Mouse (Mus musculus) forebrain, embryonic 13.5 days (tissue): ENCODE measurements at regions not wholly inside any gene's neighbourhood (a gene's known extent, or its start where the extent isn't known, plus 50 kb on each side); places are given as distances from the start of the nearest gene placed in this dataset.

ENCODE experiments used
- ATAC-seq: fragments of 200-750 bp; cut with Nextera tagmentation; 2 replicates; pipeline ENCODE4 v1.8.0; 2017
- H3K27ac ChIP-seq: fragments of 300-500 bp; sonication (generic); 2 replicates; pipeline ENCODE4 v1.5.1; 2015; ENCODE audit warnings: inconsistent platforms, mild to moderate bottlenecking, moderate library complexity
- H3K27me3 ChIP-seq: fragments of 300-500 bp; sonication (generic); 2 replicates; pipeline ENCODE4 v1.6.1; 2015; ENCODE audit warnings: mild to moderate bottlenecking, inconsistent platforms
- H3K36me3 ChIP-seq: fragments of 300-500 bp; sonication (generic); 2 replicates; pipeline ENCODE4 v1.6.1; 2015; ENCODE audit warnings: mild to moderate bottlenecking, inconsistent platforms; ENCODE audit not compliant: poor library complexity, severe bottlenecking
- H3K4me1 ChIP-seq: fragments of 300-500 bp; sonication (generic); 2 replicates; pipeline ENCODE4 v1.6.1; 2015; ENCODE audit warnings: inconsistent platforms
- H3K4me2 ChIP-seq: fragments of 300-500 bp; sonication (generic); 2 replicates; pipeline ENCODE4 v1.6.1; 2015; ENCODE audit warnings: inconsistent platforms, mild to moderate bottlenecking, moderate library complexity
- H3K4me3 ChIP-seq: fragments of 300-500 bp; sonication (generic); 2 replicates; pipeline ENCODE4 v1.5.1; 2015; ENCODE audit warnings: mild to moderate bottlenecking, inconsistent platforms
- H3K9ac ChIP-seq: fragments of 300-500 bp; sonication (generic); 2 replicates; pipeline ENCODE4 v1.6.1; 2015; ENCODE audit warnings: mild to moderate bottlenecking, inconsistent platforms
- H3K9me3 ChIP-seq: fragments of 300-500 bp; sonication (generic); replicated peaks from 2 replicates; pipeline ENCODE4 v1.6.1; 2016; ENCODE audit warnings: inconsistent platforms
- WGBS: fragments of 180-500 bp; shearing (Covaris S2); methylation state at CpG from one replicate; pipeline ENCODE4 v1.1.7; 2015; 5-methylcytosine and 5-hydroxymethylcytosine counted together

- Histone ChIP-seq H3K9me3 (no peaks in the 10 kb centered on the region), H3K36me3 (no peaks in the 10 kb centered on the region), H3K9ac (no peak overlapping the region), H3K4me3 (no peak overlapping the region), H3K4me1 (no peaks in the 10 kb centered on the region), H3K27ac (no peak overlapping the region), H3K27me3 (no peaks in the 10 kb centered on the region), H3K4me2 (no peak overlapping the region)
- WGBS: 85% methylated on average over 5 of the region's 5 CpGs
- ATAC-seq: no peak
Measured at GRCm38 (mm10) chr16:39650616-39651015, 333.5 kb upstream of the Lsamp start.

GRCm38 (mm10) chr16:39667905-39668304, 316.3 kb upstream of the Lsamp start:
- Histone ChIP-seq H3K9ac (no peak overlapping the region), H3K4me3 (no peak overlapping the region), H3K36me3 (no peaks in the 10 kb centered on the region), H3K4me1 (no peaks in the 10 kb centered on the region), H3K27me3 (no peaks in the 10 kb centered on the region), H3K27ac (no peak overlapping the region), H3K4me2 (no peak overlapping the region), H3K9me3 (no peaks in the 10 kb centered on the region)
- WGBS: 67% methylated on average over 1 of the region's 1 CpGs
- ATAC-seq: no peak

GRCm38 (mm10) chr16:39672096-39672985, 311.8 kb upstream of the Lsamp start:
- 68% methylated on average over 5 of the region's 5 CpGs for WGBS
- Histone ChIP-seq H3K4me3 (no peak overlapping the region), H3K4me1 (no peaks in the 10 kb centered on the region), H3K9me3 (no peaks in the 10 kb centered on the region), H3K9ac (no peak overlapping the region), H3K36me3 (no peaks in the 10 kb centered on the region), H3K27ac (no peak overlapping the region), H3K4me2 (no peak overlapping the region), H3K27me3 (no peaks in the 10 kb centered on the region)
- ATAC-seq: no peak

GRCm38 (mm10) chr16:39675775-39676174, 308.4 kb upstream of the Lsamp start:
- no peaks in the 10 kb centered on the region for H3K36me3 ChIP-seq
- no peak overlapping the region for H3K27ac ChIP-seq
- H3K9ac ChIP-seq: no peak overlapping the region
- H3K27me3 ChIP-seq: no peaks in the 10 kb centered on the region
- no peak overlapping the region for H3K4me2 ChIP-seq
- no peaks in the 10 kb centered on the region for H3K9me3 ChIP-seq
- peak; percentile 81; the same call in 1 of the 2 replicates for ATAC-seq
- WGBS: 69% methylated on average over 3 of the region's 3 CpGs
- no peaks in the 10 kb centered on the region for H3K4me1 ChIP-seq
- H3K4me3 ChIP-seq: no peak overlapping the region

GRCm38 (mm10) chr16:39678285-39678684, 305.9 kb upstream of the Lsamp start:
- no peak overlapping the region for H3K4me3 ChIP-seq
- no peak overlapping the region for H3K27ac ChIP-seq
- H3K36me3 ChIP-seq: no peaks in the 10 kb centered on the region
- H3K9me3 ChIP-seq: no peaks in the 10 kb centered on the region
- H3K9ac ChIP-seq: no peak overlapping the region
- no peaks in the 10 kb centered on the region for H3K4me1 ChIP-seq
- H3K27me3 ChIP-seq: no peaks in the 10 kb centered on the region
- WGBS: 88% methylated on average over 4 of the region's 4 CpGs
- no peak overlapping the region for H3K4me2 ChIP-seq
- ATAC-seq: no peak

GRCm38 (mm10) chr16:39693061-39693460, 291.1 kb upstream of the Lsamp start:
- Histone ChIP-seq H3K4me1 (0 out of 2 replicates have a peak, but pooled peaks cover 6% of the 10 kb centered on the region), H3K9ac (no peak overlapping the region), H3K27me3 (no peaks in the 10 kb centered on the region), H3K36me3 (no peaks in the 10 kb centered on the region), H3K9me3 (no peaks in the 10 kb centered on the region), H3K4me3 (no peak overlapping the region), H3K27ac (no peak overlapping the region), H3K4me2 (no peak overlapping the region)
- ATAC-seq: no peak
- 79% methylated on average over 2 of the region's 2 CpGs for WGBS

GRCm38 (mm10) chr16:39695855-39696254, 288.3 kb upstream of the Lsamp start:
- Histone ChIP-seq H3K9ac (no peak overlapping the region), H3K4me3 (no peak overlapping the region), H3K27me3 (no peaks in the 10 kb centered on the region), H3K4me2 (no peak overlapping the region), H3K27ac (no peak overlapping the region), H3K36me3 (no peaks in the 10 kb centered on the region), H3K9me3 (no peaks in the 10 kb centered on the region), H3K4me1 (0 out of 2 replicates have a peak, but pooled peaks cover 6% of the 10 kb centered on the region)
- WGBS: 89% methylated on average over 1 of the region's 1 CpGs
- ATAC-seq: no peak

GRCm38 (mm10) chr16:39699201-39699600, 285.0 kb upstream of the Lsamp start:
- Histone ChIP-seq H3K4me3 (no peak overlapping the region), H3K9me3 (no peaks in the 10 kb centered on the region), H3K4me1 (0 out of 2 replicates have a peak, but pooled peaks cover 6% of the 10 kb centered on the region), H3K36me3 (no peaks in the 10 kb centered on the region), H3K27me3 (no peaks in the 10 kb centered on the region), H3K9ac (no peak overlapping the region), H3K4me2 (no peak overlapping the region), H3K27ac (no peak overlapping the region)
- 84% methylated on average over 1 of the region's 1 CpGs for WGBS
- no peak for ATAC-seq

- H3K4me3 ChIP-seq: no peak overlapping the region
- H3K27me3 ChIP-seq: no peaks in the 10 kb centered on the region
- H3K27ac ChIP-seq: no peak overlapping the region
- H3K36me3 ChIP-seq: no peaks in the 10 kb centered on the region
- 77% methylated on average over 3 of the region's 3 CpGs for WGBS
- H3K4me2 ChIP-seq: no peak overlapping the region
- no peak overlapping the region for H3K9ac ChIP-seq
- H3K9me3 ChIP-seq: no peaks in the 10 kb centered on the region
- no peaks in the 10 kb centered on the region for H3K4me1 ChIP-seq
- no peak for ATAC-seq
Measured at GRCm38 (mm10) chr16:39706131-39706530, 278.0 kb upstream of the Lsamp start.

GRCm38 (mm10) chr16:39709387-39710039, 274.6 kb upstream of the Lsamp start:
- Histone ChIP-seq H3K36me3 (no peaks in the 10 kb centered on the region), H3K27ac (no peak overlapping the region), H3K4me1 (no peaks in the 10 kb centered on the region), H3K4me2 (no peak overlapping the region), H3K4me3 (no peak overlapping the region), H3K27me3 (no peaks in the 10 kb centered on the region), H3K9me3 (no peaks in the 10 kb centered on the region), H3K9ac (no peak overlapping the region)
- WGBS: 67% methylated on average over 10 of the region's 10 CpGs
- ATAC-seq: no peak

GRCm38 (mm10) chr16:39727586-39727985, 256.6 kb upstream of the Lsamp start:
- ATAC-seq: no peak
- Histone ChIP-seq H3K9me3 (no peaks in the 10 kb centered on the region), H3K27ac (no peak overlapping the region), H3K4me3 (no peak overlapping the region), H3K4me1 (0 out of 2 replicates have a peak, but pooled peaks cover 8% of the 10 kb centered on the region), H3K9ac (no peak overlapping the region), H3K27me3 (no peaks in the 10 kb centered on the region), H3K4me2 (no peak overlapping the region), H3K36me3 (no peaks in the 10 kb centered on the region)
- 88% methylated on average over 4 of the region's 4 CpGs for WGBS

GRCm38 (mm10) chr16:39746041-39746736, 238.0 kb upstream of the Lsamp start:
- no peak overlapping the region for H3K27ac ChIP-seq
- no peak overlapping the region for H3K4me2 ChIP-seq
- no peak overlapping the region for H3K4me3 ChIP-seq
- no peaks in the 10 kb centered on the region for H3K27me3 ChIP-seq
- H3K9me3 ChIP-seq: no peaks in the 10 kb centered on the region
- H3K36me3 ChIP-seq: no peaks in the 10 kb centered on the region
- H3K4me1 ChIP-seq: no peaks in the 10 kb centered on the region
- ATAC-seq: no peak
- 77% methylated on average over 5 of the region's 5 CpGs for WGBS
- no peak overlapping the region for H3K9ac ChIP-seq
